Mouse (Mus musculus): Measurements from ENCODE around the gene Npr2. TPM values are rescaled to one million over a fixed set of nuclear protein-coding genes. Genes with fewer than 3 reads are reported as not detected.

Gene Npr2
- total and polyA plus RNA-seq, 3 experiments = 0.27 to 2.3 TPM; not detected in 1

- Histone ChIP-seq H3K27ac (ENCODE audit: control insufficient read depth, low read depth, low read length) (no peak overlapping the region), H3K27me3 (ENCODE audit: control insufficient read depth in 1 of 2, insufficient read depth in 2 of 2, low read length in 2 of 2) (no peaks in the 10 kb centered on the region)
- TF ChIP-seq KAT2A (conservative IDR thresholded peaks at IDR 0.05; ENCODE audit: low read depth, low read length) = no peak
- no peak for TF ChIP-seq SIN3A (IDR thresholded peaks at IDR 0.05; ENCODE audit: low read length)
- TF ChIP-seq POLR2AphosphoS2 (IDR thresholded peaks at IDR 0.05; ENCODE audit: low read length) = no peak
- no peak for TF ChIP-seq ZC3H11A (IDR thresholded peaks at IDR 0.05; ENCODE audit: low read depth, low read length)
- TF ChIP-seq HCFC1 (IDR thresholded peaks at IDR 0.05; ENCODE audit: low read depth, low read length) = no peak
- TF ChIP-seq TBP (IDR thresholded peaks at IDR 0.05; ENCODE audit: low read depth, low read length) = no peak
- TF ChIP-seq MAZ (IDR thresholded peaks at IDR 0.05; ENCODE audit: low read depth, low read length) = no peak
- TF ChIP-seq POLR2A (IDR thresholded peaks at IDR 0.05; ENCODE audit: control insufficient read depth in 1 of 2, insufficient read depth in 1 of 2, low read depth in 1 of 2, low read length in 2 of 2, poor library complexity in 1 of 2) = no peak
- no peak for TF ChIP-seq JUND (IDR thresholded peaks at IDR 0.05; ENCODE audit: low read depth, low read length)
- TF ChIP-seq E2F4 (IDR thresholded peaks at IDR 0.05; ENCODE audit: borderline replicate concordance, low read depth, low read length) = no peak
- no peak for TF ChIP-seq SMC3 (IDR thresholded peaks at IDR 0.05; ENCODE audit: low read depth, low read length)
- no peak for TF ChIP-seq NELFE (IDR thresholded peaks at IDR 0.05; ENCODE audit: low read depth, low read length)
- TF ChIP-seq ELF1 (IDR thresholded peaks at IDR 0.05; ENCODE audit: low read depth, low read length) = no peak
- TF ChIP-seq USF1 (IDR thresholded peaks at IDR 0.05; ENCODE audit: low read depth, low read length) = no peak
Observed at GRCm38 (mm10) chr4:43690021-43690420, 58.3 kb downstream of the Npr2 start.

GRCm38 (mm10) chr4:43691026-43691425 is 59.3 kb downstream of the Npr2 start:
- H3K79me2 ChIP-seq (ENCODE audit: control insufficient read depth, insufficient read depth, low read length, poor library complexity) = no peaks in the 10 kb centered on the region
- no peak for DNase-seq (ENCODE audit: low read depth, low spot score)
- H3K9me3 ChIP-seq (replicated peaks; ENCODE audit: insufficient read depth, low read length) = no peaks in the 10 kb centered on the region
- no peak for TF ChIP-seq SMC3 (IDR thresholded peaks at IDR 0.05; ENCODE audit: low read depth, low read length)
- TF ChIP-seq CHD1 (IDR thresholded peaks at IDR 0.05; ENCODE audit: low read depth, low read length) = no peak
- no peak for TF ChIP-seq NRF1 (IDR thresholded peaks at IDR 0.05; ENCODE audit: insufficient read depth, low read depth, low read length, poor library complexity, severe bottlenecking)
- TF ChIP-seq TCF12 (IDR thresholded peaks at IDR 0.05; ENCODE audit: low read depth, low read length) = no peak
- TF ChIP-seq JUND (IDR thresholded peaks at IDR 0.05; ENCODE audit: low read depth, low read length) = no peak
- TF ChIP-seq KAT2A (conservative IDR thresholded peaks at IDR 0.05; ENCODE audit: low read depth, low read length) = no peak
- no peak for TF ChIP-seq ETS1 (IDR thresholded peaks at IDR 0.05; ENCODE audit: low read depth, low read length)
- no peak for TF ChIP-seq EP300 (IDR thresholded peaks at IDR 0.05; ENCODE audit: low read depth in 1 of 2, low read length in 2 of 2)
- TF ChIP-seq ELF1 (IDR thresholded peaks at IDR 0.05; ENCODE audit: low read depth, low read length) = no peak
- no peak for TF ChIP-seq MYC (IDR thresholded peaks at IDR 0.05; ENCODE audit: low read depth, low read length)
- no peak for TF ChIP-seq POLR2A (IDR thresholded peaks at IDR 0.05; ENCODE audit: control insufficient read depth in 1 of 2, insufficient read depth in 1 of 2, low read depth in 1 of 2, low read length in 2 of 2, poor library complexity in 1 of 2)
- TF ChIP-seq MAFK (IDR thresholded peaks at IDR 0.05; ENCODE audit: borderline replicate concordance, low read depth, low read length) = no peak
- no peak for TF ChIP-seq TBP (IDR thresholded peaks at IDR 0.05; ENCODE audit: low read depth, low read length)
- TF ChIP-seq SIN3A (IDR thresholded peaks at IDR 0.05; ENCODE audit: low read length) = no peak
- no peak for TF ChIP-seq RAD21 (IDR thresholded peaks at IDR 0.05; ENCODE audit: low read depth, low read length)
- no peak for TF ChIP-seq CTCF (IDR thresholded peaks at IDR 0.05 in 2 of 3, conservative IDR thresholded peaks at IDR 0.05 in 1 of 3; ENCODE audit: control insufficient read depth in 1 of 3, insufficient read depth in 1 of 3, low read depth in 2 of 3, low read length in 3 of 3, poor library complexity in 1 of 3, severe bottlenecking in 1 of 3)
- no peak overlapping the region for H3K9ac ChIP-seq (ENCODE audit: control insufficient read depth, low read depth, low read length, poor library complexity, severe bottlenecking)
- no peak overlapping the region for H3K4me3 ChIP-seq (ENCODE audit: control insufficient read depth in 1 of 2, insufficient read depth in 1 of 2, low read depth in 2 of 2, low read length in 2 of 2)
- no peak overlapping the region for H3K27ac ChIP-seq (ENCODE audit: control insufficient read depth, low read depth, low read length)
- peaks cover 0 to 23% of the 10 kb centered on the region in 2 experiments; a peak in 2 of 4 replicates for H3K36me3 ChIP-seq (ENCODE audit: control insufficient read depth in 1 of 2, insufficient read depth in 2 of 2, low read length in 2 of 2)
- H3K4me1 ChIP-seq (ENCODE audit: control insufficient read depth in 1 of 2, insufficient read depth in 2 of 2, low read length in 2 of 2) = peaks cover 4 to 28% of the 10 kb centered on the region in 2 experiments
- H3K27me3 ChIP-seq (ENCODE audit: control insufficient read depth in 1 of 2, insufficient read depth in 2 of 2, low read length in 2 of 2) = no peaks in the 10 kb centered on the region

More at GRCm38 (mm10) chr4:43690021-43690420, 58.3 kb downstream of the Npr2 start:
- Histone ChIP-seq H3K36me3 (ENCODE audit: control insufficient read depth in 1 of 2, insufficient read depth in 2 of 2, low read length in 2 of 2) (peaks cover 0 to 18% of the 10 kb centered on the region in 2 experiments; a peak in 2 of 4 replicates), H3K4me3 (ENCODE audit: control insufficient read depth in 1 of 2, insufficient read depth in 1 of 2, low read depth in 2 of 2, low read length in 2 of 2) (no peak overlapping the region), H3K79me2 (ENCODE audit: control insufficient read depth, insufficient read depth, low read length, poor library complexity) (no peaks in the 10 kb centered on the region), H3K9ac (ENCODE audit: control insufficient read depth, low read depth, low read length, poor library complexity, severe bottlenecking) (no peak overlapping the region), H3K9me3 (replicated peaks; ENCODE audit: insufficient read depth, low read length) (no peaks in the 10 kb centered on the region), H3K4me1 (ENCODE audit: control insufficient read depth in 1 of 2, insufficient read depth in 2 of 2, low read length in 2 of 2) (peaks cover 4 to 19% of the 10 kb centered on the region in 2 experiments)
- DNase-seq (ENCODE audit: low read depth, low spot score) = no peak
